Mouse (Mus musculus): ENCODE measurements around the gene Knl1.
"Not testable (repeated sequence)": the region's sequence is repeated elsewhere in the genome, so short reads cannot be mapped to it uniquely, and the experiment has no call there.

Gene Knl1

GRCm38 (mm10) chr2:119046649-119047611, at the start of gene Knl1:
TSS of gene Knl1 (plus strand) at chr2:119047119.
- in situ Hi-C loops (cut with MboI, MseI) = no loop called here

GRCm38 (mm10) chr2:118998115-118998866, 48.6 kb upstream of the Knl1 start:
- in situ Hi-C loops (cut with MboI, MseI) = no loop called here

GRCm38 (mm10) chr2:118999025-118999639, 47.8 kb upstream of the Knl1 start:
- in situ Hi-C loops (cut with MboI, MseI) = no loop called here

DNA sequence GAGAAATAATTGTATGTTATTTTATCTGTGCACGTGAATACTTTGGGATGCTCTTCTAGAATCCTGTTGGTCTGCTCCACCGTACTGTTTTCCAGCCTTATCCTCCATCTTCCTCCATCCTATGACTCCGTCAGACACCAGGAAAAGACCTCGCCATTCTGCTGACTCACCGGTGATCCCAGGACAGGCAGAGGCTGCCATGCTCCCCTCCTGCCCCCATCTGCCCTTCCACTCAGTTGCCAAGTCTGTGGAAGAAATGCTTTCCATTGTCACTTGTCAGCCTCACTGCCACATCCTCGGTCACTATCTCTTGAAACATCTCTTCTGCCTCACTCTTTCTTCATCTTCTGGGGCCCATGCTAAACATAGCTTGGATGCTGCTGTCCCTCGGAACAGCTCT, 40.0 kb upstream of the Knl1 start:
- in situ Hi-C loops (cut with MboI, MseI) = no loop called here

GRCm38 (mm10) chr2:119009376-119009775, 37.5 kb upstream of the Knl1 start:
- in situ Hi-C loops (cut with MboI, MseI) = no loop called here

DNA sequence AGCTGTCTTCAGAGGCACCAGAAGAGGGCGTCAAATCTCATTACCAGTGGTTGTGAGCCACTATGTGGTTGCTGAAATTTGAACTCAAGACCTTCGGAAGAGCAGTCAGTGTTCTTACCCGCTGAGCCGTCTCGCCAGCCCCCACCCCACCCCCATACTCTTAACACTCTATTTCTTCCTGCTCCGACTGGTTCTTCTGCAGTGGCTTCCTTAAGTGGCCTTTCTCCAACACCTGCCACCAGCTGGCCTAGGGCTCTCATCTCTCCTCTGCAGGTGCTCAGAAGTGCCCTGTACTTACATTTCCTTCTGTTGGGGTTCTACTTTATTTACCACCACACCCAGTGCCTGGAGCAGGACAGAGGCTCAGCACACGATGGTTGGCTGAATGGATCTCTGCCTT, 31.9 kb upstream of the Knl1 start:
- in situ Hi-C loops (cut with MboI, MseI) = no loop called here

DNA sequence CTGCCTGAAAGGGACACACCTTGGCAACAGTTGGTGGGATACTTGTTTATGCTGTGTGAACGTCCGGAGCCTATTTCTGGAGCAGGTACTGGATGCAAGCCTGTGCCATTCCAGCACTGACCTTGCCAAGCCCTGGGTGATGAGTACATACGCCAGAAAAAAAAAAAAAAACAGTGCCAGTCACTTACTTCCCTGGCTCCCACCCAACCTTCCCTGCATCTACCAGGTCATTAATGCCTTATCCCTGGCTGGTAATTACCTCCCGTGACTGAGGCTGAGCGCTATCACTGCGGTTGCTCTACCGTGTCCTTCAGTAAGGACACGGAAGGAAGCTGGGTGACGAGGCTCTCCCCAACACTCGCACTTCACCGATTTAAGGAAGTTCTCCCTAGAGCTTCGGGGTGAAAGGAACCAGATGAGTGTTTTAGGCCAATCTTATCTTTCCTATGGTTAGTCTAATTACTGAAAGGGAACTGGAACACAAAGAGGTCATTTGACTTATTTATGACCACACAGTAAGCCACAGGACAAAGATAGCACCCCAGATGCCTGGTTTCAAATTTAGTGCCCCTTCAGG, 31.2 kb upstream of the Knl1 start:
- in situ Hi-C loops (cut with MboI, MseI) = no loop called here

DNA sequence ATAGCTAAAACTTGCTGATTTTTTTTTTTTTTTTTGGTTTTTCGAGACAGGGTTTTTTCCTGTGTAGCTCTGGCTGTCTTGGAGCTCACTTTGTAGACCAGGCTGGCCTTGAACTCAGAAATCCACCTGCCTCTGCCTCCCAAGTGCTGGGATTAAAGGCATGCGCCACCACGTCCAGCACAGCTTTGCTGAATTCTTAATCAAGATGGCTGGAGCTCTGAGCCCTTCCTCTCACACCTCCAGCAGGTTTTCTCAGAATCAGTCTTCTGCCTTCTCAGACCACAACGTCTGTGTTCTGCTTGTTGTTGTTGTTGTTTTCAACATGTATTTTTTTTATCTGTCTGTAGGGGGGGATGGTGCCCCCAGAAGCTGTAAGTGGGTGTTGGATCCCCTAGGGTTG, 30.6 kb upstream of the Knl1 start:
- in situ Hi-C loops (cut with MboI, MseI) = not testable (repeated sequence)

DNA sequence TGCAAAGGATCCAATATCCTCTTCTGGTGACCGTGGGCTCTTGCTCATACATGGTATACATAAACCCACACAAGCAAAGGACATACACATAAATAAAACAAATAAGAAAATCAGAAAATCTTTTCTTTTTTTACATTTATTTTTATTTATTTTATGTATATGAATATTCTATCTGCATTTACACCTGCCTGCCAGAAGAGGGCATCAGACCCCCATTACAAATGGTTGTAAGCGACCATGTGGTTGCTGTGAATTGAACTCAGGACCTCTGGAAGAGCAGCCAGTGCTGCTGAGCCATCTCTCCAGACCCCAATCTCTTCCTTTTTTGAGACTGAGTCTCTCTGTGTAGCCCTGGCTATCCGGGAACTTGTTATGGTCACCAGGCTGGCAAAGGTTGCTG, 29.3 kb upstream of the Knl1 start:
- in situ Hi-C loops (cut with MboI, MseI) = no loop called here

DNA sequence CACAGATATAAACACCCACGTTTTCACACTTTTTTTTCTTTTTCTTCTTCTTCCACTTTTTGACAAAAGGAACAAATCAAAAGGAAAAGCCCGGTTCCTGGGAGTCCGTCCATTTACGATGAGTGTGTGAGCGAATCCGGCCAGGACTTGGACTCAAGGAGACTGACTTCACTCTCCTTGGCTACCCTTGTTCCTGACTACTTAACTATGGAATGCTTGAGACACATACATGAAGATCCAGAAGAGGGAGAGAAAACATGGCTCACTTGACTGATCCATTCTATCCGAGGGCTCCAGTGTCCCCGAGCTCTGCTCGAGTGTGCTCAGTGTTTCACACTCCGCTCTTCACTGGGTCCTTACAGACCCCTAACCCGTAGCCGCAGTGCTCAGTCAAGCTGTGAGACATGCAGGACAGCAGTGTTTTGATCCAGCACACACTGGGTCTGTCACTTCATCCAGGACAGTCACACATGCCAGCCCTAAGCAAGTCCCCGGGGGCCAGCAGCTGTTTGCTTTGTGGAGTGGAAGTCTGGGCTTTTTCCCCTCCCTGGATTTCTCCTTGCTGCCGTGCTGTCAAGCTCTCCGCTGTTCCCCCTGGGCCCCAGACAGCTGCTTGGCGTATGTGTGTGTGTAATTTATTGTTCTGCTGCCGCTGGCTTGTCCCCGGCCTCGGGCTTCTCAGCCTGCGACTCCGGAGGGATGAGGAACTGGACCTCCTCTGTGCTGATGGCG, 28.4 kb upstream of the Knl1 start:
- in situ Hi-C loops (cut with MboI, MseI) = no loop called here

DNA sequence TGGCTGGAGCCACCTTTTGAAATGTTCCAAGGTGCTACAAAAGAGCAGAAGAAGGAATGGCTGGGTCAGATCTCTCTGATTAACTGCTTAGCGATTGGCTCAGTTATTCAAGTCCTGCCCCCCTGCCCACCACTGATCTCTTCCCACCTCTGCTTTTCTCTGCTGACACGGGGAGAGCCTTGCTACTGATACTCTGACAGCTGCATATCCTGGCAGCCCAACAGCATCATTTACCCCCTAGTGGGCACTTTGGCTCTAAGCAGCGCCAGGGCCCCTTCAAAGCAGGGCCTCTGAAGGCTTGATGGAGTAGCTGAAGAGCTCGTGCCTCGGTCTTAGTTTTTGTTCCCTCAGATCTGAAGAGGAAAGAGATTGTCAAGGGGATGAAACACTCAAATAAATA, 27.8 kb upstream of the Knl1 start:
- in situ Hi-C loops (cut with MboI, MseI) = no loop called here

DNA sequence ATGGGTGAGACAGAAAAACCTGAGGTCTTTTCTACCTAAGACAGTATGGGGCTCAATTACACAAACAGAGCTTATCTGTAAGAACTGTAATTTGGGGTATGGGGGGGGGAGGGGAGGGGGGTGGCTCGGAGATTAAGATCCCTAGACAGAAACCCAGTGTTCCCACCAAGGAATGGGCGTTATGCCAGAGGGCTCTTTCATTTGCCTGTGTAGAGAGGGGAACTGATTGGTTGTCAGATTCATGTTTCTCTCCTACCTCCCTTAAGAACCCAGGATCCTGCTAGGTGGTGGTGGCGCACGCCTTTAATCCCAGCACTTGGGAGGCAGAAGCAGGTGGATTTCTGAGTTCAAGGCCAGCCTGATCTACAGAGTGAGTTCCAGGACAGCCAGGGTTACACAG, 27.4 kb upstream of the Knl1 start:
- in situ Hi-C loops (cut with MboI, MseI) = no loop called here

DNA sequence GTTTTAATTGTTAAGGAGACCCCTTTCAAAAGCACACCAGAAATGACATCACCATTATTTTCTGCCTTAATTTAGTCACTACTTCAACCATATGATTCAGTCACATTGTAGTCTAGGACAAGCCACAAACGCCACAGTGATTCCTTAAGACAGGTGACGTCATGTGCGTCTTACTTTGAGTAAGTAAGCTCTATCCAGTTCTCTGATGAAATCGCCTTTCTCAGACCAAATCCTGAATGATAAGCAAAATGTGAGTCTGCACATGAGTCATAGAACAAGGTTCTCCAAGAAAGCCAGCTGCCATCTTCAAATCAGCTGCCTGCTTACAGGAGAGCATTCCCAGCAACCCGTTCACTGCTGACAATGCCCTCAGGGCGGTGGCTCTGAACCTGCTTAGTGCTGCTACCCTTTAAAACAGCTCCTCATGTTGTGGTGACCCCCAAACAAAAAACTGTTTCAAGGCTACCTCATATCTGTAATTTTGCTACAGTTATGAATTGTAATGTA, 23.7 kb upstream of the Knl1 start:
- in situ Hi-C loops (cut with MboI, MseI) = no loop called here

- in situ Hi-C loops (cut with MboI, MseI) = no loop called here
Observed at GRCm38 (mm10) chr2:119024536-119025238, 22.2 kb upstream of the Knl1 start.

DNA sequence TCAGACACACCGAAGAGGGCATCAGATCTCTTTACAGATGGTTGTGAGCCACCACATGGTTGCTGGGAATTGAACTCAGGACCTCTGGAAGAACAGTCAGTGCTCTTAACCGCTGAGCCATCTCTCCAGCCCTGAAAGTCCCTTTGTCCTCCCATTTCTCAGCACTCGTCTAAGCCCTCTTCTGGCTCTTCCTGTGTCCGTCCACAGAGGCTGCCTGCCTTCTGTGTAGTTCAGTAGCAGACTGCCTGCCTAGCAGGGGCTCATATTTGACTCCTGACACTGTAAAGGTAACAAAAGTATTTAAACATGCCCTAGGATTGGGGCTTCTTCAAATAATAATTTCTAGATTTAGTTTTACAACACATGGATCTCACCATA, 21.7 kb upstream of the Knl1 start:
- in situ Hi-C loops (cut with MboI, MseI) = no loop called here

DNA sequence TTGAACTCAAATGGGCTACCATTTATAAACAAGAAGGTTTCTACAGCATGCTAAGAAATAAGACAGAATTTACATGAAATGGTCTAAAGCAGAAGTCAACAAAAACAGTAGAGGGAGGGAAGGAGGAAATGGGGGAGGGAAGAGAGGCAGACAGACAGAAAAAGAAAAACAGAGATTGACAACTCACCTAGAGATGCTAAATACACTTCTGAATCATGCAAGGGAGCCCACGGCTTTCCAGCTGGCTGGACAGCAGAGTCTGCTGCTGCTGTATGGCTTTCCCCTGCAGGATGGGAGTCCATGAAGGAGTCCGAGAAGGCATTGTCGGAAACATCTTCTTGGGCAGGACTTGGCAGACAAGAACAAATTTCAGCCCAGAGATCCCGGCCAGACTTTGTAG, 20.0 kb upstream of the Knl1 start:
- in situ Hi-C loops (cut with MboI, MseI) = no loop called here

DNA sequence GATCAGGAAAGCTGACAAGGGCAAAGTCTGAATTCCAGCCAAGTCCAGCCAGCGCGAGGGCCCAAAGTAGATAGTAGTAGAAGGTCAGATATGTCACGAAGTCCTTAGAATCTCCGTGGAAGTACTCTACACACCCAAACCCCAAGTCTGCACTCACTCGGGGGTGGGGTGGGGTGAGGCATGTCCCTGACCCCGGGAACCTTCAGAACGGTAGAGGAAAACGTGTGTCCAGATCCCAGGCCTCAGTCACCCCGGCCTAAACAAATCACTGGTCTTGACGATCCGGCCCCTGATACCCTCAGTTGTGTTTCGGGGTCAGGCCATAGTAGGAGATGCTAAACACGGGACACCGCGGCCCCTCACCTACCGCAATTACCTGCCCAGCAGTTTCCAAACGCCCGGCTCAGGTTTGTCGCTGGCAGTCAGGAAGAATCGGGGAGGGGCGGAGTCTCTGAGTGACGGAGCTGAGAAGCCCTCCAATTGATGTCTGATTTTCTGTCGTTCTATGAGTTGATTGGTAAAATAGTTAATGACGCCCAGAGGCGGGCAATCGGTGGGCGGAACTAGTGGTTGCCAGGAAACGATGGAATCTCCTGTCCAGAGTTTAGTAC, 17.9 kb upstream of the Knl1 start, which contains the start of gene Ccdc32:
Ccdc32 (minus strand) TSS at position 453 of the 611 bp plus-strand sequence.
- in situ Hi-C loops (cut with MboI, MseI) = no loop called here

- in situ Hi-C loops (cut with MboI, MseI) = no loop called here
Observed at GRCm38 (mm10) chr2:119032191-119032590, 14.7 kb upstream of the Knl1 start.

GRCm38 (mm10) chr2:119034656-119035396, 12.1 kb upstream of the Knl1 start, which contains the start of gene Rpusd2:
TSS of gene Rpusd2 (plus strand) at chr2:119034790.
- in situ Hi-C loops (cut with MboI, MseI) = no loop called here

All from regulatory T cell (primary cell).